Mouse (Mus musculus): ENCODE data around the gene Gstt2.

GRCm38 (mm10) chr10:75835307-75835706 lies 1.9 kb downstream of the Gstt2 start:
- TF ChIP-seq EP300 (IDR thresholded peaks at IDR 0.05; ENCODE audit: low read depth) (no peak), CTCF (IDR thresholded peaks at IDR 0.05; ENCODE audit: low read depth) (no peak)

Measured in liver, embryonic 14.5 days (tissue).